Mouse (Mus musculus): ENCODE measurements around the gene Mapk10. TPM values are rescaled to one million over a fixed set of nuclear protein-coding genes. Genes with fewer than 3 reads are reported as not detected.
A peak's percentile ranks its signal among the peaks of the same experiment; 100 is the strongest.

Mapk10 gene
- total and polyA plus RNA-seq, 3 experiments = 0.10 to 0.95 (median 0.47) TPM

- Histone ChIP-seq H3K9me3 (replicated peaks; ENCODE audit: low read length) (no peaks in the 10 kb centered on the region), H3K4me3 (replicated peaks in 1 of 3; ENCODE audit: low read depth in 2 of 3, low read length in 2 of 3, poor library complexity in 1 of 3) (no peak overlapping the region), H3K36me3 (replicated peaks in 1 of 2; ENCODE audit: control insufficient read depth in 1 of 2, insufficient read depth in 1 of 2, low read length in 1 of 2) (no peaks in the 10 kb centered on the region), H3K79me2 (replicated peaks; ENCODE audit: control insufficient read depth, extremely low read depth, insufficient read depth, poor library complexity, severe bottlenecking) (no peaks in the 10 kb centered on the region), H3K27ac (ENCODE audit: insufficient read depth, low read depth) (no peak overlapping the region), H3K9ac (ENCODE audit: insufficient read depth, low read depth) (no peak overlapping the region), H3K4me2 (ENCODE audit: insufficient read depth, low read depth, poor library complexity, severe bottlenecking) (0 out of 2 replicates have a peak overlapping the region, but pooled peaks have one; percentile 15), H3K27me3 (replicated peaks) (no peaks in the 10 kb centered on the region), H3K4me1 (ENCODE audit: control insufficient read depth in 1 of 2, insufficient read depth in 2 of 2) (no peaks in the 10 kb centered on the region)
- in situ Hi-C loops (cut with MboI; ENCODE audit: low pct_ligation_motif_present, low pct_unique_long_range_greater_than_20kb, low sequenced_read_pairs) (no loop called here), dilution Hi-C loops (cut with MboI; ENCODE audit: extremely low pct_ligation_motif_present, extremely low pct_unique_long_range_greater_than_20kb, low sequenced_read_pairs) (no loop called here)
- no peak for DNase-seq (ENCODE audit: extremely low read depth)
- no peak for TF ChIP-seq ZC3H11A (IDR thresholded peaks at IDR 0.05; ENCODE audit: low read depth, low read length)
- TF ChIP-seq JUND (conservative IDR thresholded peaks at IDR 0.05; ENCODE audit: low read depth, low read length) = peak; percentile 42; the same call in 1 of the 2 replicates
- no peak for TF ChIP-seq POLR2AphosphoS2 (IDR thresholded peaks at IDR 0.05; ENCODE audit: low read depth, low read length)
- TF ChIP-seq ELF1 (IDR thresholded peaks at IDR 0.05; ENCODE audit: low read depth, low read length) = peak; percentile 45
These were observed 189.7 kb downstream of the Mapk10 start for GRCm38 (mm10) chr5:103021479-103021878.

GRCm38 (mm10) chr5:103020954-103021353 is 190.2 kb downstream of the Mapk10 start:
- H3K36me3 ChIP-seq (replicated peaks in 1 of 2; ENCODE audit: control insufficient read depth in 1 of 2, insufficient read depth in 1 of 2, low read length in 1 of 2) = no peaks in the 10 kb centered on the region
- no peak overlapping the region for H3K9ac ChIP-seq (ENCODE audit: insufficient read depth, low read depth)
- in situ Hi-C loops (cut with MboI; ENCODE audit: low pct_ligation_motif_present, low pct_unique_long_range_greater_than_20kb, low sequenced_read_pairs) (no loop called here), dilution Hi-C loops (cut with MboI; ENCODE audit: extremely low pct_ligation_motif_present, extremely low pct_unique_long_range_greater_than_20kb, low sequenced_read_pairs) (no loop called here)
- no peaks in the 10 kb centered on the region for H3K27me3 ChIP-seq (replicated peaks)
- H3K9me3 ChIP-seq (replicated peaks; ENCODE audit: low read length) = no peaks in the 10 kb centered on the region
- H3K4me3 ChIP-seq (replicated peaks in 1 of 3; ENCODE audit: low read depth in 2 of 3, low read length in 2 of 3, poor library complexity in 1 of 3) = no peak overlapping the region
- no peaks in the 10 kb centered on the region for H3K4me1 ChIP-seq (ENCODE audit: control insufficient read depth in 1 of 2, insufficient read depth in 2 of 2)
- no peak overlapping the region for H3K27ac ChIP-seq (ENCODE audit: insufficient read depth, low read depth)
- TF ChIP-seq E2F4 (IDR thresholded peaks at IDR 0.05; ENCODE audit: insufficient replicate concordance, low read depth, low read length) (no peak), MAFK (IDR thresholded peaks at IDR 0.05; ENCODE audit: insufficient replicate concordance, low read length) (no peak), NELFE (IDR thresholded peaks at IDR 0.05; ENCODE audit: low read depth, low read length) (no peak), USF1 (IDR thresholded peaks at IDR 0.05; ENCODE audit: low read depth, low read length) (no peak), ELF1 (IDR thresholded peaks at IDR 0.05; ENCODE audit: low read depth, low read length) (no peak), KAT2A (IDR thresholded peaks at IDR 0.05; ENCODE audit: insufficient replicate concordance, low read length) (no peak), JUN (IDR thresholded peaks at IDR 0.05; ENCODE audit: insufficient read depth, low read depth, low read length) (no peak), MEF2A (IDR thresholded peaks at IDR 0.05; ENCODE audit: borderline replicate concordance, low read depth, low read length) (no peak)
- H3K79me2 ChIP-seq (replicated peaks; ENCODE audit: control insufficient read depth, extremely low read depth, insufficient read depth, poor library complexity, severe bottlenecking) = no peaks in the 10 kb centered on the region
- DNase-seq (ENCODE audit: extremely low read depth) = no peak
- no peak overlapping the region for H3K4me2 ChIP-seq (ENCODE audit: insufficient read depth, low read depth, poor library complexity, severe bottlenecking)

GRCm38 (mm10) chr5:103020127-103020526 is 191.0 kb downstream of the Mapk10 start:
- H3K27me3 ChIP-seq (replicated peaks) = no peaks in the 10 kb centered on the region
- no peak overlapping the region for H3K4me3 ChIP-seq (replicated peaks in 1 of 3; ENCODE audit: low read depth in 2 of 3, low read length in 2 of 3, poor library complexity in 1 of 3)
- H3K4me2 ChIP-seq (ENCODE audit: insufficient read depth, low read depth, poor library complexity, severe bottlenecking) = no peak overlapping the region
- no peaks in the 10 kb centered on the region for H3K79me2 ChIP-seq (replicated peaks; ENCODE audit: control insufficient read depth, extremely low read depth, insufficient read depth, poor library complexity, severe bottlenecking)
- in situ Hi-C loops (cut with MboI; ENCODE audit: low pct_ligation_motif_present, low pct_unique_long_range_greater_than_20kb, low sequenced_read_pairs) (no loop called here), dilution Hi-C loops (cut with MboI; ENCODE audit: extremely low pct_ligation_motif_present, extremely low pct_unique_long_range_greater_than_20kb, low sequenced_read_pairs) (no loop called here)
- no peaks in the 10 kb centered on the region for H3K36me3 ChIP-seq (replicated peaks in 1 of 2; ENCODE audit: control insufficient read depth in 1 of 2, insufficient read depth in 1 of 2, low read length in 1 of 2)
- TF ChIP-seq KAT2A (IDR thresholded peaks at IDR 0.05; ENCODE audit: insufficient replicate concordance, low read length) (no peak), IRF4 (IDR thresholded peaks at IDR 0.05; ENCODE audit: low read depth, low read length) (no peak), MAZ (IDR thresholded peaks at IDR 0.05; ENCODE audit: low read depth, low read length) (no peak), BHLHE40 (IDR thresholded peaks at IDR 0.05; ENCODE audit: low read depth, low read length) (no peak), MYC (IDR thresholded peaks at IDR 0.05; ENCODE audit: low read depth, low read length) (no peak), SIN3A (IDR thresholded peaks at IDR 0.05; ENCODE audit: low read length) (no peak), ZMIZ1 (IDR thresholded peaks at IDR 0.05; ENCODE audit: low read depth, low read length) (no peak), CHD2 (IDR thresholded peaks at IDR 0.05; ENCODE audit: low read length) (no peak), JUND (conservative IDR thresholded peaks at IDR 0.05; ENCODE audit: low read depth, low read length) (no peak), ZNF384 (IDR thresholded peaks at IDR 0.05; ENCODE audit: low read depth, low read length) (no peak), UBTF (IDR thresholded peaks at IDR 0.05; ENCODE audit: low read depth, low read length) (no peak), CHD1 (IDR thresholded peaks at IDR 0.05; ENCODE audit: low read depth, low read length) (no peak), NELFE (IDR thresholded peaks at IDR 0.05; ENCODE audit: low read depth, low read length) (no peak), RAD21 (IDR thresholded peaks at IDR 0.05; ENCODE audit: low read depth, low read length) (no peak), POLR2A (IDR thresholded peaks at IDR 0.05; ENCODE audit: low read depth, low read length) (no peak)
- no peak overlapping the region for H3K9ac ChIP-seq (ENCODE audit: insufficient read depth, low read depth)
- no peak overlapping the region for H3K27ac ChIP-seq (ENCODE audit: insufficient read depth, low read depth)
- DNase-seq (ENCODE audit: extremely low read depth) = no peak
- H3K4me1 ChIP-seq (ENCODE audit: control insufficient read depth in 1 of 2, insufficient read depth in 2 of 2) = no peaks in the 10 kb centered on the region
- no peaks in the 10 kb centered on the region for H3K9me3 ChIP-seq (replicated peaks; ENCODE audit: low read length)
